Mouse (Mus musculus) brain, embryonic 18.5 days (tissue): Measurements from ENCODE around the gene Hyou1.
"Not testable (repeated sequence)": the region's sequence is repeated elsewhere in the genome, so short reads cannot be mapped to it uniquely, and the experiment has no call there.

ENCODE experiments used
- DNase-seq: peaks from one replicate; pipeline ENCODE4 v3.0.0-alpha.2; 2012; ENCODE audit warnings: low read depth, low spot score

Hyou1 gene

DNA sequence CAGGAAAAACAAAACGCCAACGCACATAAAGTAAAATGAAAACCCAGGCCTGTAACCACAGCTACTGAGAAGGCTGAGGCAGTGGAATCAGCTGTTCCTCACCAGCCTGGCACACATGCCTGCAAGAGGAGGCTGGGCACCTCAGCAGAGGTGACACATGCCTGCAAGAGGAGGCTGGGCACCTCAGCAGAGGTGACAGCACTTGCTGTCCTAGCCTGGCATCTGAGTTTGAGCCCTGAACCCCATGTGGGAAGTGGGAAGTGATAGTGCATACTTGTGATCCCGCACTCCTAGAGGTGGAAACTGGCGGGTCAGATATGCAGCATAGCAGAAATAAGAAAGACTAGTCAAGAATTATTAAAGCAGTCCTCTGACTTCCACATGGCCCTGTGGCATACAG lies 27.9 kb upstream of the Hyou1 start:
- no peak for DNase-seq

- DNase-seq, result no peak
These were observed 27.0 kb upstream of the Hyou1 start for GRCm38 (mm10) chr9:44352337-44352736.

DNA sequence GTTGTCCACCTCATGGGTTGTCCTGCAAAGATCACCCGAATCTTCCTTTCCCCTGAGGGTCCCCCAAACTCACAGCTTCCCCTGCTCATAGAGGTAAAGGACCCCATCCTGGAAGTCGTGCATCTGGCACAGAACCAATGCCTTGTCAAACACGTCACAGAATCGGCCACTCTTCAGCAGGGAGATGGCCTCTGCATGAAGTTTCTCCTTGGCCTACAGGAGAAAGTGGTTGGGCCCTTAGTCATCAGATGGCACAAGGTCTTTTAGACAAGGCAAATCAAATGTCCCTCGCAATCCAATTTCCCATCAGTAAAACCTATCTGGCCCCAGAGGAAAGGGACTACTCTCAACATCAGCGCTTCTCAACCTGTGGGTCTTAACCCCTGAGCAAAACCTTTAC lies 26.1 kb upstream of the Hyou1 start:
- no peak for DNase-seq

GRCm38 (mm10) chr9:44357207-44357606 lies 22.1 kb upstream of the Hyou1 start:
- DNase-seq, result no peak

DNA sequence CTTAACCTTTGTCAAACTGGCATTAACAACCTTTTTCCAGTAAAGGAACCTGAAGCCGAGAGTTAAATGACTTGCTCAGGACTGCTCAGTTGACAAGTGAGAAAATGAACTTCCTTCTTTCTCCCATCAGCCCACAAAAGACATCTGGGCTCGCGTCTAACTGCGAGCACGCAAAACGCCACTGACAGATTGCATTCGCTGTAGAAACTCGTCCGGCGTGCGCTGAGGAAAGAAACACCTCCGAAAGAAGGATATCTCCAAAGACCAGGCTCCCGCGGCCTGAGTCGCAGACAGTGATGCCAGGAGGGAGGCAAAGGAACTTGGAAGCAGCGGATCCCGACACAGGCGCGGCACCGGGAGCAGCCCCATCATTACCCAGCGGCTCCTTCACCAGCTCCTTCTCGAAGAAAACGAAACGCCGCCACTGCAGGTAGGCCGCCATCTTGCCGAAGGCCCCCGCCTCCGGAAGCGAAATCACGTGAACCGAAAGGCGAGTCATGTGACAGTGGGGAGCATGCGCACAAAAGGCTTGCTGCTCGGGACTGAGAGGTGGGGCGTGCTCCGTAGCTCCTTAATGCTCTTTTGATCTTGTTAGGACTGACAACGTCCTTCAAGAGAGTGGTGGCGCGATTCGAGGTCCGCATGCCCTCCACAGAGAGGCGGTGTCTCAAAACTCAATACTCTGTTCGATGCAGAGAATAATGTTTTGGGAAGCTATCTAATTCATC lies 17.9 kb upstream of the Hyou1 start, which contains the start of gene Vps11:
Gene Vps11, minus strand, starts transcription at position 481 of the 728 bp plus-strand sequence.
- DNase-seq, result peak; percentile 91

DNA sequence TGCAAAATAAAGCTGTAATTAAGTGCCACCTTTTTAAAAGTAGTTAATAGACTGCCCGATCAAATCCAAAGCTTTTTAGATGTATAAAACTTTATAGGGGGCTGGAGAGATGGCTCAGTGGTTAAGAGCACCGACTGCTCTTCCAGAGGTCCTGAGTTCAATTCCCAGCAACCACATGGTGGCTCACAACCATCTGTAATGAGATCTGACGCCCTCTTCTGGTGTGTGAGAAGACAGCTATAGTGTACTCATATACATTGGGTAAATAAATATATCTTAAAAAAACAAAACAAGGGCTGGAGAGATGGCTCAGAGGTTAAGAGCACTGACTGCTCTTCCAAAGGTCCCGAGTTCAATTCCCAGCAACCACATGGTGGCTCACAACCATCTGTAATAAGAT lies 17.4 kb upstream of the Hyou1 start:
- not testable (repeated sequence) for DNase-seq

DNA sequence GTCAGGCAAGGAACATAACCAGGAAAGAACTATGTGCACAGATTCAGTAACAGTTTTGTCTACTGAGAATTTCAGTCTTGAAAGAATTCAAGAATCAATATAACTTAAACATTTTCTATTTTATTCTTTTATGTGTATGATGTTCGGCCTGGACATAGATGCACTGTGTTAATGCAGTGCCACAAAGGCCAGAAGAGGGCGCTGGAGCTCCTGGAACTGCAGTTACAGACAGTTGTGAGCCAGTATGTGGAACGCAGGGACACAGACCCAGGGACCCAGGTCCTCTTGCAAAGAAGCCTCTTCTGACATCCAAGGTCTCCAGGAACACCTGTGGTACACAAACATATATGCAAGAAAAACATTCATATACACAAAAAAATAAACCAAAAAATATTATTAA lies 14.8 kb upstream of the Hyou1 start:
- DNase-seq, result no peak

DNA sequence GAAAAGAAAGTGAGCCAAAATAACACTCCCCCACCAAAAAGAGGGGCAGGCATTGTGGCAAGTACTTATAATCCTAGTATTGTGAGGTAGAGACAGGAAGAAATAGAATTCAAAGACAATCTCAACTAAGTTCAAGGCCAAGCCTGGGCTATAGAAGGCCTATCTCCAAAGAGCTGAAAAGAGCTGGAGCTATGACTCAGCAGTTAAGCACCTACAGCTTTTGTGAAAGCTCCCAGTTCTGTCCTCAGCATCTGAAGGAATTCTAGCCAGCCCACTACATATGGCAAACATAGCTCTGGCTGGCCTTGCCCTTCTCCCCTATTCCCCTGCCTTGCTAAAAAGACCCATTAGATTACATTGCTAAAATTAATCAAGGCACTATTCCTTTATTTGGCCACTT lies 5.9 kb upstream of the Hyou1 start:
- no peak for DNase-seq

DNA sequence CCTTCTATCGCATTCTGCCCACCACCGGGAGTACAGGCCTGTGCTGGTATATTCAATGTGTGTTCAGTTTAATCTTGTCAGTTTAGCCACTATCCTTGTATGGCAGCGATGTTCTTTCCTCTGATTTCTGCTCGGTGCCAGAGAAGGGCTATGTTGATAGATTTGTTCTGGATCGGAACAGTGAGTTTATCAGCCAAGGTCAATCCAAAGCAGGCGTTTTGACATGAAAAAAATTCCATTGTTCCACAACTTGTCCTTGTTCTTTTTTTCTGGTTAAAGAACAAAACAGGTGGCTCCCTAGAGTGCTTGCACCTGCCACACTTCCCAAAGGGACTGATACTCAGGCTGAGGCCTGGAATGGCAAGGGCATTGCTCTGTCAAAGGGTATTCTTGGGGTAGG lies 3.1 kb upstream of the Hyou1 start:
- DNase-seq, result no peak

DNA sequence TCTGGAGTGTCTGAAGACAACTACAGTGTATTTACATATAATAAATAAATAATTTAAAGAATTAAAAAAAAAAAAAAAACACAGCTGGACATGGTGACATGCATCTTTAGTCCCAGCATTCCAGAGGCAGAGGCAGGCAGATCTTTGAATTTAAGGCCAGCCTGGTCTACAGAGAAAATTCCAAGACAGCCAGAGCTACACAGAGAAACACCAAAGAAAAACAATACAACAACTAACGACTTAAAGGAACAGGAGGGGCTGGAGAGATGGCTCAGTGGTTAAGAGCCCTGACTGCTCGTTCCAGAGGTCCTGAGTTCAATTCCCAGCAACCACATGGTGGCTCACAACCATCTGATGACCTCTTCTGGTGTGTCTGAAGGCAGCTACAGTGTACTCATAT lies 2.0 kb upstream of the Hyou1 start:
- not testable (repeated sequence) for DNase-seq

GRCm38 (mm10) chr9:44378153-44378730 lies 1.0 kb upstream of the Hyou1 start:
- no peak for DNase-seq

- DNase-seq, result no peak
These were observed 572 bp downstream of the Hyou1 start for GRCm38 (mm10) chr9:44379862-44380261.

GRCm38 (mm10) chr9:44384596-44384995 lies 5.3 kb downstream of the Hyou1 start:
- no peak for DNase-seq

DNA sequence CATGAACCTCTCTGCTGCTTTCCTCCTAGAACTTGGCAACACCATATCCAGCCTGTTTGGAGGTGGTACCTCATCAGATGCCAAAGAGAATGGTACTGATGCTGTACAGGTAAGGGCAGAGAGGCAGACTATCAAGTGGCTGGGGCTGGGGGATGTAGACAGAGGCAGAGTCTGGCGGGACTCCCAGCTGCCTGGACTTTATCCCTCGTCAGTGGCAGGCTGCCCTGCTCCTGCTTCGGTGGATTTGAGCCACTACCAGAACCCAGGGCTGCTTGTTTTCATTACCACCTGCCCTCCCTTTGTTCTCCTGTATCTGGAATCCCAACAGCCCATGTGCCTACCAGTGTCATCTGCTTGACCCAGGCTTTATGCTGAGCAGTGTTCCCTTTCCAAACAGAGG lies 7.9 kb downstream of the Hyou1 start:
- DNase-seq, result no peak

GRCm38 (mm10) chr9:44389273-44389672 lies 10.0 kb downstream of the Hyou1 start:
- DNase-seq, result no peak

DNA sequence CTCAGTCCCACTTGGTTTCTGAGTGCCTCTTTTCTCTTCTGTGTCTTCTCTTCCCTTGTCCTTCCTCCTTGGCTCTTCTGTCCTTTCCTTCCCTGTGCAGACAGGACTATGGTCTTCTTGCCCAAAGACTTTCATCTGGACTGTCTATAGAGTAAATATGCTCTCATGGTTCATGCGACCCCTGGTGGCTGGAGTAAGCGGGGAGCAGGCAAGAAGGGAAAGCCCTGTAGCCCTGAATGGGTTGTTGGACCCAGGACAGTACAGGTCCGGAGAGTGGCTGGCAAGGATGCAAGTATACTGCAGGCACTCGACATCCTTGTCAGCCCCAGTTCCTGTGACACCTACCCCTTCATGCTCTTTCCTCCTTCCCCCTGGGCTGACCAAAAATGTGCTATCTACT lies 12.2 kb downstream of the Hyou1 start:
- no peak for DNase-seq

GRCm38 (mm10) chr9:44396684-44397411 lies 17.6 kb downstream of the Hyou1 start, which contains the start of gene Slc37a4:
Gene Slc37a4, plus strand, starts transcription at chr9:44396852.
- DNase-seq, result peak; percentile 89

DNA sequence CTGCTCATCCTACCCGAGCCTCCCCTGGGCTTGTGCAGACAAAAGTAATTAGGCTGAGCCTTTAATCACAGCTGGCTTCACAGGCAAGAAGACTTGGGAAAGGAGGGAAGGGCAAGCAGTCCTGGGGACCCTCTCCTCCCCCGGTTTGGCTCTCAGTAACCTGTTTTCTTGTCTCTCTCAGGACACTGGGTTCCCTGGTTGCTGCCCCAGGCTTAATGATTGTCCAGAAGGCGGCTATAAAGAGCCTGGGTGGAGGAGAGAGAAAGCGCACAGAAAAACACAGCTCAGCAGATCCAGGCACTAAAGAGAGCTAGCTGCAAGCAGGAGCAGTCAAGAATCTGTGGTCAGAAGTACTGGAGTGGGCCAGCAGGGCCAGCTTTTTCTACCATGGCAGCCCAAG lies 18.8 kb downstream of the Hyou1 start:
- no peak for DNase-seq

DNA sequence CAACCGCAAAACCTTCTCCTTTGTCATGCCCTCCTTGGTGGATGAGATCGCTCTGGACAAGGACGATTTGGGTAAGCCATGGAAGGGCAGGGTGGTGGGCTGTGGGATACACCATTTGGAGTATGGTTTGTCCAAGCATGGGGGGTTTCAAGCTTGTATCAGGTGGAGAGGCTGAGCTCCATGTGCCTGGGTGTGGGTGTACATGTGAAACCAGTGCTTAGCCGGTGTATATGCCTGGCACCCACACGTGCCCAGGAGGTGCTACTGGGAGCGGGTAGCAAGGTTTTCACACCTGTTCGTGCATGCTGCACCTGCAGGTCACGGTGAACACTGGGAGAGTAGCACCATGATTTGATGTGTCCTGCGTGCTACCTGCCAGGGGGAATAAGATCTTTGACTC lies 19.3 kb downstream of the Hyou1 start:
- DNase-seq, result no peak

- DNase-seq, result no peak
These were observed 20.0 kb downstream of the Hyou1 start for GRCm38 (mm10) chr9:44399114-44399794.

- no peak for DNase-seq
These were observed 20.5 kb downstream of the Hyou1 start for GRCm38 (mm10) chr9:44399795-44400114.

GRCm38 (mm10) chr9:44401081-44401480 lies 21.8 kb downstream of the Hyou1 start:
- DNase-seq, result no peak
